Mouse (Mus musculus): ENCODE measurements around the gene Tfam.
A peak's percentile ranks its signal among the peaks of the same experiment; 100 is the strongest.

DNA sequence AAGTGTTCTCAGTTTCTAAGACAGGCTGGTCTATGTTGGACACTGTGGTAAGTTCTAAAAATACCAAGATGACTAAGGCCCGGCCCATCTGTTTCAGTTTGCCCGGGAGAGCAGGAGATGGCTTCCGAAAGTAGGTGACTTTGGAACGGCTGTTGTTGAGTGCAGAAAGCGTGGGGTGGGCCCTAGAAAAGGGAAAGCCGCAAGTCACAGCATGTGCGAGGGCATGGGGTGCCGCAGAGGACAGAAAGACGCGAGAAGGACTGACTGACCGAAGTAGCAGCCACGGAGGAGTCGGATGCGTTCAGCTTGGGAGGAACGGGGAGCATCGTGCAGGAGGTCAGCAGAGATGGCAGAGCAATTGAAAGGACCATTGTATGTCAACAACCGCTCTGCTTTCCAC, 12.4 kb upstream of the Tfam start:
- TF ChIP-seq ZC3H11A (IDR thresholded peaks at IDR 0.05; ENCODE audit: low read depth, low read length) (no peak), E2F4 (IDR thresholded peaks at IDR 0.05; ENCODE audit: insufficient replicate concordance, low read depth, low read length) (no peak), MXI1 (IDR thresholded peaks at IDR 0.05; ENCODE audit: low read depth, low read length) (peak; percentile 74)
